Mouse (Mus musculus): ENCODE data around the gene Ccm2.

The Ccm2 gene

DNA sequence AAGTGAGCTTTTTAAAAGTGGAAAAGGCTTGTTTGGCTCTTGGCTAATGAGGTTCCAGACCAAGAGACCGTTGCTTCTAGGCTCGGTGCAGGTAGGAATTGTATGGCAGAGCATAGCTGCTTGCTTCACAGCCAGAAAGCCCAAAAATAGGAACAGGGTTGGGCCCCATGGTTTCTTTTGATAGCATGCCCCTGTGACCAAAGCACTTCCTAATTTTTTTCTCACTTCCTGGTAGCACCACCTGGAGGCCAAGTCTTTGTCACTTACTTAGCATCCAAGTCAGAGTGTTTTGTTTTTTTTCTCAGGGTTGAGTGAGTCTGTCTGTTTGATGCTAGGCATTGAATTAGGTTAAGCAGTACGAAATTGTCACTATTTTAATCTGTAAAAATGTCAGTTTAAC, 40.0 kb downstream of the Ccm2 start:
- peak in 1 of 2 experiments; percentile 35 for DNase-seq

DNA sequence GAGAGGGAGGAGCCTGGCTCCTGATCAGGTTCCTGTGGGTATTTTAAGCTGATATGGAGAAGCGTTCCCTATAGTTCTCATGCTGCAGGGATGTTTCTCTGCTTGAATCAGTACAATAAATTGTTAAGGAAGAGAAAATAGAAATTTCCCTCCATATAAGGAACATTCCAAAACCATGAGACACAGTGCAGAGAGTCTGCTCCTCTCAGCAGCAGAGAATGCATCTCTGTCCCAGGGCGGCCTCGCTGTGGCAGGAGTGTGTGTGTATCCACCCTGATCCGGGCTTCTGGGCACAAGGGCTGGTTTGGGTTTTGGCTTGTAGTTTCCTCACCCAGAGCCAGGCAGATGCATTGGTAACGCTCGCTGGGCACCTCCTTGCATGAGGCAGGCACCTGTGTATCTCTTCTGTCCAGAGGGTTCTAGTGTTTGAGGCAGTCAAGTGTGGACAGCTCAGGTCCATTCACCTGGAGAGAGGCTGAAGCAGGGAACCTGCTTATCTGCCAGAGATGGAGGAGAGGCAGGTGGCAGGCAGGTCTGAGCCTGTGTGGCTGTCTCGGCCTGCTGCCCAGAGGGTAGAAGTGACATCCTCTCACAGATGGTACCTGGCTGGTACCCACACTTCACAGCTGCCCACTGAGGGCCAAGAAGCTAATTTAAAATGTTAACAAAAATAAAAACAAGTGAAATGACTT, 40.7 kb downstream of the Ccm2 start:
- peak; percentile 85 to 88 for DNase-seq

DNA sequence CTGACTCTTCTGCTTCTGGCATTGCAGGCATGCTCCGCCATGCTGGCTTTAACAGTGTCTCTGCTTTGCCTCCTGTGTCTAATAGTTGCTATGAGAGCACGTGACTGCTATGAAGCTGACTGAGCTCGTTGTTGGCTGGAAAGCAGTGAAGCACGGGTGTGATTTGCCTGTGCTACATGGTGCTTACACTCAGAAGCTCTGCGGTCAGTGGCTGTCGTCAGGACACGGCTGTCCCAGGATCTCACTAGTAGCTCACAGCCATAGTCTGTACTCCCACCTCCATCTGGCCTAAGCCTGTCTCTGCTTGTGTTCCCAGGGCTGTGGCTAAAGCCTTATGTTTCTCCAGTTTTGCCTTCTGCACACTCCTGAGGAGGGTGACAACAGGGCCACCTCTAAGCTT, 41.6 kb downstream of the Ccm2 start:
- DNase-seq: peak in 1 of 2 experiments; percentile 39

- no peak for DNase-seq
These were observed 43.2 kb downstream of the Ccm2 start for GRCm38 (mm10) chr11:6589838-6590237.

DNA sequence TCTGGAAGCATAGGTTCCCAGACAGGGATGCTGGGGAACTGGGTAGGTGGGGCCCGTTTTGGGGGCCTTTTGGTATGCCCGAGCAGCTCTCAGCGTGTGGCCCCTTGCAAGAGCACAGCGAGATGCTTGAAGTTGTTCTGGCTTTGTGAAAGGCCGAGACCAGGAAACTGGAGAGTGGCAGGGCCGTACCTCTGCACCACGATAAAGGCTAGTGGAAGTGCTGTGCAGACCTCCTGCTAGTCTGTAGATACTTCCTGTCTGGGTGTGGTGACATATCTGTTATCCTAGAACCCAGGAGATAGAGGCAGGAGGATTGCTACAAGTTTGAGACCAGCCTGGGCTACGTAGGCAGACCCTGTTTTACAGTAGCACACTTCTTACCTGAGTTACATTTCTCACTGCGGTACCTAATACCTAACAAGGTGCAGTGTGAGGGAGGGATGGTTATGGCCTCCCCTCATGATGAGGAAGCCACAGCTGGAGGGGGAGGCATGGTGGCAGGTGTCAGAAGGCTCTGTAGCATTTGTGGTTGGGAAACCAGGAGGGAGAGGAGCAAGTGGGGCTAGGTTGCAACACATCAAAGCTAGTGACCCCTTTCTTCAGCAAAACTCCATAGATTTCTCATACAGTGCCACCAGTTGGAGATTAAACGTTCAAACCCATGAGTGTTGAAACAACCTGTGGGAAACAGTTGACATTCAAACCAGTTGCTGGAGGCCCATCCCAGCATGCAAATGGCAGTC, 44.4 kb downstream of the Ccm2 start:
- no peak for DNase-seq

- no peak for DNase-seq
These were observed 46.7 kb downstream of the Ccm2 start for GRCm38 (mm10) chr11:6593406-6593805.

- peak; percentile 64 to 67 for DNase-seq
These were observed 48.2 kb downstream of the Ccm2 start for GRCm38 (mm10) chr11:6594845-6595244.

DNA sequence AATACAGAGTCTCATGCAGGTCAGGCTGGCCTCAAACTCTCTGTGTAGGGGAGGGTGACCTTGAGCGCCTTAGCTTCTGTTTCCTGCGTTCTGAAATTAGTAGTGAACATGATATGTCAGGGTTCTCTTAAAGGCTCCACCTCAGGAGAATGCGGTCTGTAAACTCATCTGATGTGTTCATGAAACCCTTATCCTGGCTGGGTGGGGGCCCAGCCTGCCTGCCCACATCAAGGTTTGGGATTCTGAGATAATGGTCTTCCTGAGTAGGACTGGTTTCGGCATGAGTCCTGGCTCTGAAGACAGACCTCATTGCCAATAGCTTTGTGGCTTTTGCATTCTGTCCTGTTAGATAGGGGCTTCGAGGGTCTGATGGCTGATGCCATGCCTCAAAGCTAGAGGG, 48.7 kb downstream of the Ccm2 start:
- DNase-seq: no peak

GRCm38 (mm10) chr11:6596205-6596604, 49.5 kb downstream of the Ccm2 start:
- peak in 1 of 2 experiments; percentile 44 for DNase-seq

- no peak for DNase-seq
These were observed 49.9 kb downstream of the Ccm2 start for GRCm38 (mm10) chr11:6596616-6597015.

DNA sequence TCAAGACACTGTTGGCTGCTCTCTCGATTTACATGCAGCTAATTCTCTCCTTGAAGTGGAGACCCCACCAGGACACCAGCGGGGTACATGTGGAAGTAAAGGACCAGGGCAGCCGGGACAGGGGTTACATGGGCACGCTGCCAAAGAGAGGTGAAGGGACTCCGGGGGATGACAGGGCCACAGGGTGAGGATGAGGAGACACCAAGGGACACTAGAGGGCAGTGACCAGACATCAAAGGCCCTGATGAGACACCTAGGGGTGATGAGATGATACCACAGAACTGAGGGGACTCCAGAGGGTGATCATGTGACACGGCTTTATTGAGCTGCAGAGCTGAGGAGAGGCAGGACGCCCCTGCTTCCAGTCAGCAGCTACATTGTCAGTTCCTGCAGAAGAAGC, 50.8 kb downstream of the Ccm2 start:
- DNase-seq: peak; percentile 33 to 59

DNA sequence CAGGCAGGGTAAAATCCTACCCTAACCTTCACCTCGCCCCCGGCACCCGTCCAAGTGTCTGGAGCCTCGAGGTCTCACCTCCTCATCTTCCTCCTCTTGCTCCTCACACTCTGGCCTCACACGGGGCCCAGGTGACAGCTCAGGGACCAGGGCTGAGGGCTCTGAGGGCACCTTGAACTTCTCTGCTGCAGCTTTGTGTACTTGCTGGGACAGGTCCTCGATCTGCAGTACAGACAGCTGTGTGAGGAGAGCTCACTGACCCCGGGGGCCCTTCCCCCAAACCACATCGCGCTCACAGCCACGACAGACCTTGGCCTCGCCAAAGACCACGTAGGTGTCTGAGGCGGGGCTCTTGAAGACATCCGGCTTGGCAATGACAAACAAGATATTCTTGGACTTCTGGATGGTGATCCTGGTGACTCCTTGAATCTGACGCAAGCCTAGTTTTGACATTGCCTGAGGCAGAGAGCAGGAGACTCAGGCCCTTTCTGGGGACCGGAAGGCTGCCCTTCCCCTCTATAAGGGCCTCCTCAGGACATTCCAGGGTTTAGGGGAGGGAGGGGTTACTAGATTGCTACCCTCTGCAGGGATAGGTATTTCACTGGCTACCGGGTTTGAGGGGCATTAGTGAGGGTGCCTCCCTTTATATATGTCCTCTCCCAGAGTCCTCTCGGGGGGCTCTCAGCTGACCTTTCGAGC, 51.7 kb downstream of the Ccm2 start:
- DNase-seq: peak in 1 of 2 experiments; percentile 38

- DNase-seq: peak in 1 of 2 experiments; percentile 48
These were observed 52.5 kb downstream of the Ccm2 start for GRCm38 (mm10) chr11:6599011-6599681.

DNA sequence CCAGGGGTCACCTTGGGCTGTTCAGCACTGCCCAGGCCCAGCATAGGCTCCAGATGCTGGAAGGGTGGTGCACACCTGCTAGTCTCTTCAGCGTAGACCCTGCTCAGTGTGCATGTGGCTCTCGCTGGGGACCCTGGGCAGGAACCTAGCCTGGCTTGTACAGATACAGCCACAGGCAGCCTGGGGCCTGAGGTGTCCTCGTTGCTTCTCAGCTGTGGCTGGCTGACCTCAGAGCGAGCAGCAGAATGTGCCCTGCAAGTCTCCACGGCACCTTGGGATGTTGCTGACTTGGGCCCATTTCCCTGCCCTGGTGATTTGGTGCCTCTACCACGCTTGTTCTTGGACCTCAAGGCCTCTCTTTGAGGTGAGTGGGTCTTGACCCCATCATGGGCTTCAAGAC, 53.1 kb downstream of the Ccm2 start:
- peak in 1 of 2 experiments; percentile 31 for DNase-seq

DNA sequence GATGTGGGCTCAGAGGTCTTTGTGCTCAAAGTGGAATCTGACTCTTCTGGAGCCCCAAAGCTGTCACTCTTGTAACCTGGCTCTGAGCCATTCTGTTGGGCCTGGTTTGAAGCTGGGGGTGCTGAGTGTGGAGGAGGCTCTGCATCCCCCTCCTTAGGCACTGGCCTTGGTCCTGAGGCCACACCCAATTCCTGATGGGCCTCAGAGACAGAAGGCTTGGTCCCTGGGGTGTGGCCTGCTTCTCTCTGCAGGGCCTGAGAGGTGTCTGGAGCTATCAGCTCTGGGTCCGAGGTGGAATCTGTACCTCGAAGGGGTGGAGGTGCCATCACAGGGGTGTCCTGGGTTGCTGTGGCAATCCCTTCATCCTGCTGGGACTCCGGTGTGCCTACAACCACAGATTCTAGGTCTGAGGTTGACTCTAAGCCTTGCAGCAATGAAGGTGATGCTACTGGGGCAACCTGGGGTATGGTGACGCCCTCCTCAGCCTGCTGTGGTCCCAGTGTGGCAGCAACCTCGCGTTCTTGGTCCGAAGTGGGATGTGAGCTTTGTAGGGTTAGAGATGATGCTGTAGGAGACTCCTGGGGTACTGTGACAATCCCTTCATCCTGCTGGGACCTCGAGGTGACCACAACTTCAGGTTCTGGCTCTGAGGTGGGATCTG, 53.7 kb downstream of the Ccm2 start:
- no peak for DNase-seq

DNA sequence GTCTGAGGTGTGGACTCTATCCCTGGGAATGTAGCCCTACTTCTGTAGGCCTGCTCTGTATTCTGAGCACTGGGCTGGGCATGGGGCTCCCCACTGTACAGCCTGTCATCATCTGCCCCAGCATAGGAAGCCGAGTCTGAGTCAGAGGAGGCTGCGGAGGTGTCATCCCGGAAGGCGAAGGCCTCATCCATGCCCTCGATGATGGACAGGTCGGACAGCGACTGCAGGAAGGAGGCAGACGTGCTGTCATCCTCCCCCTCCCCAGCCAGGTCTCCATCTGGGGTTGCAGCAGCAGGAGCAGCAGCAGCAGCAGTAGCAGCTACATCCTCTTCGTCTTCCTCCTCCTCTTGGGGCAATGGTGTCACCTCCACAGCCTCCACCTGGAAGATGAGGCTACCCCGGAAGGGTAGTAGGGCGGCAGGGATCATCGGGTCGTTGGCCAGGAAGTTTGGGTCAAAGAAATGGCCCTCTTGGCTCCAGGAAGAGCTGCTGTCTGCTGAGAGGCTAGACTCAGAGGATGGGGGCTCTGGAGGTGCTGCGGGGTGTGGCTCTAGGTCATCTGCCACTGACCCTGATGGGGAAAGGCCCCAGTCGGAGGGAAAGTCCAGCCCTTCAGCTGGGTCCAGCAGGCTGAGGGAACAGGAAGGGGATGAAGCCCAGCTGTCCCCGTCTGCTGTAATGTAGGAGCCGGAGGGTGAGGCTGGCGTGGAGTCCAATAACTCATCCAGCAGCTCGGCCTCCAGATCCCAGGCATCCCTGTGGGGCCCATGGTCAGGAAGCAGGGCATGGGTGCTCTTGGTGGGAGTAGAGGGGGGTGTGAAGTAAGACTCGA, 55.2 kb downstream of the Ccm2 start:
- no peak for DNase-seq

- no peak for DNase-seq
These were observed 56.0 kb downstream of the Ccm2 start for GRCm38 (mm10) chr11:6602662-6603061.

DNA sequence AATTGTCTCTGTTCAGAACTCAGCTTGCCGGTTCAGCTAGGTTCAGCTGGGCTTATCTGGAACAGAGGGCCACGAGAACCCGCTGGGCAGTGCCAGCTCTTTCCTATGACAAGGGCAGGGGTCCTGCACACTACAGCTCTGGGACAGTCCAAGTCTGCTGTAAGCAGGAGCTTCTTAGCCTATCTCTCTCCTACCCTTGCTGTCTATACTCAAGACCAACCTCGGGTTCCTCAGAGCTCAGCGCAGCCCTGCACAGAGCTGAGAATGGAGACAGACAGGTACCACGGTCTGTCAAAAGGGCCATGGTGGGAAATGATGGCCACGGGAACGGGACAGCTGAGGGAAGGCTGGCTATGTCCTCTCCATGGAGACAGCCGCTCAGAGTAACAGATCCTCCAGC, 56.5 kb downstream of the Ccm2 start:
- no peak for DNase-seq

- DNase-seq: peak; percentile 82
These were observed 57.4 kb downstream of the Ccm2 start for GRCm38 (mm10) chr11:6603887-6604603.

DNA sequence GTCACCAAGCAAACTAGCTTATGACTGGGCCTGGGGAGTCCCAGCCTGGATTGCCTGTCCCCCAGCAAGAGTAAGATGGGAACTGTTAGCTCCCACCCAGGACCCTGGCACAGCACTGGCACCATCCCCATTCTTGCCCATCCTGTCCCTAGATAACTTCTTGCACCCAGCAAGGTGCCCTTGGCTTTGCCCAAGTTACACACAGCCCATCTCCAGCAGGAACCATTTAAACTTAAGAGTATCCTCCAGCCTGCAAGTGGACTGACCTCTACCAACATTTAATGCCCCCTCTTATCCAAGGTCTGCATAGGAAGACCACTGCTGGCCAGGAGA, 57.9 kb downstream of the Ccm2 start:
- DNase-seq: peak in 1 of 2 experiments; percentile 53

DNA sequence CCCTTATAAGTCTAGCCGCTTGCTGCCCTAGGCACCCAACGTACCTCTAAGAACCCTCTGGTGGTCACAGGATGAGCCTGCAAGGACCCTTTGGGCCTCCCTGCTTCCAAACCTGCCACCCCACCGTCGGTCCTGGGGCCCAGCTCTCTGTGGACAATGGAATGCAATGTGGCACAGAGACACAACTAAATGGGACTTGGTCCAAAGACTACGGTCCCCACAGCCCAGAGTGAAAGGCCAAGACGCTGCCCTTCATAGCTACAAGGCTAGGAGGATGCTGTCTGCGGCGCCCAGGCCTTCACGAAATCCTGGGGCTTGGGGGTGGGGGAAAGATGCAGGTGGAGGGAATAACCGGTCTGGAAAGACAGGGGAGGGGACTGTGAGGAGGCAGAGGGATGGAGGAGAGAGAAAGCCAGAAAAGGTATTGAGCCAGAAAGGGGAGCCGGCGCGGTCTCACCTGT, 58.4 kb downstream of the Ccm2 start:
- DNase-seq: peak in 1 of 2 experiments; percentile 70
